Mouse (Mus musculus) heart, adult 2 months (tissue): ENCODE measurements at regions not wholly inside any gene's neighbourhood (a gene's known extent, or its start where the extent isn't known, plus 50 kb on each side); places are given as distances from the start of the nearest gene placed in this dataset.

Experiments
- EP300 ChIP-seq: fragments of 200-500 bp; IDR thresholded peaks from 2 replicates; pipeline ENCODE4 v1.6.1; 2011; ENCODE audit warnings: low read depth, low read length, control low read depth; ENCODE audit not compliant: insufficient read depth
- POLR2A ChIP-seq: fragments of 200-500 bp; IDR thresholded peaks from 2 replicates; pipeline ENCODE4 v1.6.1; 2011; ENCODE audit warnings: mild to moderate bottlenecking, low read depth, low read length, control low read depth; ENCODE audit not compliant: insufficient read depth

DNA sequence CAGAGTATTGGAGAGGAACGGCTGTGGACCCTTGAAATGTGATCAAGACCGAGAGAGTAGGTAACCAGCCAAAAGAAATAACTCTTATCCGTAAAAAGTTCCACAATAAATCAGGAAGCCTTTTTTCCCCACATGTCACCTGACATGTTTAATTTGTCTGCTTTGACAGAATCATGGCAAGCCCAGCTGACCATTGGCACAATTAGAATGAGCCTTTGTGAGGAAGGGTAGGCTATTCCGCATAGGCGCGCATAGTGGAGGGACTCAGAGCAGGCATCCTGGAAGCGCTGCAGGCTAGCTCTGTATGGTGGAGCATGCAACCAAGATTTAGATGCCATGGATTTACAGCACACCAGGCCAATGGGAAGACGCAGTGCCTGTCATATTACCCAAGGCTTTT, 316.5 kb upstream of the Npvf start:
- TF ChIP-seq POLR2A (no peak), EP300 (no peak)
